Mouse (Mus musculus) erythroblast, embryonic 14.5 days (primary cell): ENCODE data around the gene Pecr. TPM values are rescaled to one million over a fixed set of nuclear protein-coding genes. Genes with fewer than 3 reads are reported as not detected.
A peak's percentile ranks its signal among the peaks of the same experiment; 100 is the strongest.

ENCODE experiments used
- H3K27me3 ChIP-seq: 2 replicates; pipeline ENCODE4 v1.6.1; 2012; ENCODE audit warnings: inconsistent platforms; ENCODE audit not compliant: control insufficient read depth
- H3K36me3 ChIP-seq: 2 replicates; pipeline ENCODE4 v1.6.1; 2012; ENCODE audit warnings: mild to moderate bottlenecking, inconsistent platforms; ENCODE audit not compliant: control insufficient read depth
- H3K4me1 ChIP-seq: 2 replicates; pipeline ENCODE4 v1.6.1; 2012; ENCODE audit warnings: inconsistent platforms; ENCODE audit not compliant: control insufficient read depth
- H3K4me3 ChIP-seq: replicated peaks from 2 replicates; pipeline ENCODE3; 2012; ENCODE audit warnings: moderate library complexity, mild to moderate bottlenecking, inconsistent platforms
- H3K9me3 ChIP-seq: 2 replicates; pipeline ENCODE4 v1.6.1; 2012; ENCODE audit warnings: low read length, inconsistent platforms, mixed read lengths; ENCODE audit not compliant: control insufficient read depth
- GATA1 ChIP-seq: IDR thresholded peaks from 2 replicates; pipeline ENCODE4 v1.6.1; 2012; ENCODE audit warnings: low read length, inconsistent platforms, mixed read lengths
- TAL1 ChIP-seq: IDR thresholded peaks from 3 replicates; pipeline ENCODE4 v1.6.1; 2012; ENCODE audit warnings: low read length, inconsistent platforms, mixed read lengths
- polyA plus RNA-seq: library from polyadenylated mRNA; stranded (reverse); fragments of >175 nt; gene quantifications from 2 replicates; pipeline ENCODE4 v1.2.3, GENCODE M21; 2012

The Pecr gene
- polyA plus RNA-seq, 1 experiment, result 0.28 TPM

- TF ChIP-seq GATA1, result no peak
- no peak for TF ChIP-seq TAL1
- no peak overlapping the region for H3K4me3 ChIP-seq
- no peaks in the 10 kb centered on the region for H3K36me3 ChIP-seq
- H3K4me1 ChIP-seq, result no peaks in the 10 kb centered on the region
- no peaks in the 10 kb centered on the region for H3K9me3 ChIP-seq
- peaks cover 8% of the 10 kb centered on the region for H3K27me3 ChIP-seq
These were observed 7.3 kb upstream of the Pecr start for GRCm38 (mm10) chr1:72291421-72291820.

- Histone ChIP-seq H3K9me3 (no peaks in the 10 kb centered on the region), H3K27me3 (peaks cover 11% of the 10 kb centered on the region), H3K4me1 (no peaks in the 10 kb centered on the region), H3K4me3 (no peak overlapping the region), H3K36me3 (no peaks in the 10 kb centered on the region)
- no peak for TF ChIP-seq TAL1
- TF ChIP-seq GATA1, result no peak
These were observed 6.8 kb upstream of the Pecr start for GRCm38 (mm10) chr1:72290896-72291295.

GRCm38 (mm10) chr1:72288527-72289150 lies 4.5 kb upstream of the Pecr start:
- H3K4me1 ChIP-seq, result peaks cover 11% of the 10 kb centered on the region
- TF ChIP-seq GATA1 (no peak), TAL1 (no peak)
- H3K9me3 ChIP-seq, result no peaks in the 10 kb centered on the region
- H3K4me3 ChIP-seq, result no peak overlapping the region
- peaks cover 31% of the 10 kb centered on the region for H3K27me3 ChIP-seq
- no peaks in the 10 kb centered on the region for H3K36me3 ChIP-seq

GRCm38 (mm10) chr1:72287893-72288292 lies 3.8 kb upstream of the Pecr start:
- H3K27me3 ChIP-seq, result peaks cover 31% of the 10 kb centered on the region

GRCm38 (mm10) chr1:72286904-72287303 lies 2.8 kb upstream of the Pecr start:
- no peak overlapping the region for H3K4me3 ChIP-seq
- TF ChIP-seq GATA1 (no peak), TAL1 (no peak)
- peaks cover 14% of the 10 kb centered on the region for H3K4me1 ChIP-seq
- H3K36me3 ChIP-seq, result no peaks in the 10 kb centered on the region
- H3K9me3 ChIP-seq, result no peaks in the 10 kb centered on the region
- peaks cover 31% of the 10 kb centered on the region for H3K27me3 ChIP-seq

More at GRCm38 (mm10) chr1:72287893-72288292, 3.8 kb upstream of the Pecr start:
- no peak for TF ChIP-seq TAL1
- TF ChIP-seq GATA1, result no peak
- Histone ChIP-seq H3K9me3 (no peaks in the 10 kb centered on the region), H3K4me1 (peaks cover 13% of the 10 kb centered on the region), H3K36me3 (no peaks in the 10 kb centered on the region), H3K4me3 (no peak overlapping the region)

GRCm38 (mm10) chr1:72284539-72284938 lies 425 bp upstream of the Pecr start:
- H3K4me1 ChIP-seq, result peaks cover 14% of the 10 kb centered on the region
- H3K9me3 ChIP-seq, result no peaks in the 10 kb centered on the region
- H3K4me3 ChIP-seq, result peak overlapping the region; percentile 66
- H3K27me3 ChIP-seq, result peaks cover 31% of the 10 kb centered on the region
- TF ChIP-seq GATA1 (no peak), TAL1 (no peak)
- H3K36me3 ChIP-seq, result no peaks in the 10 kb centered on the region

GRCm38 (mm10) chr1:72282604-72283003 lies 1.5 kb downstream of the Pecr start:
- no peaks in the 10 kb centered on the region for H3K9me3 ChIP-seq

GRCm38 (mm10) chr1:72278085-72278484 lies 6.0 kb downstream of the Pecr start:
- Histone ChIP-seq H3K9me3 (peaks cover 4% of the 10 kb centered on the region), H3K4me3 (no peak overlapping the region), H3K4me1 (peaks cover 1% of the 10 kb centered on the region; the same call in 1 of the 2 replicates), H3K36me3 (peaks cover 19% of the 10 kb centered on the region), H3K27me3 (no peaks in the 10 kb centered on the region)
- no peak for TF ChIP-seq GATA1
- no peak for TF ChIP-seq TAL1

More at GRCm38 (mm10) chr1:72282604-72283003, 1.5 kb downstream of the Pecr start:
- Histone ChIP-seq H3K36me3 (no peaks in the 10 kb centered on the region), H3K4me1 (peaks cover 14% of the 10 kb centered on the region), H3K27me3 (peaks cover 30% of the 10 kb centered on the region), H3K4me3 (no peak overlapping the region)
- TF ChIP-seq GATA1, result no peak

GRCm38 (mm10) chr1:72263099-72263498 lies 21.0 kb downstream of the Pecr start:
- Histone ChIP-seq H3K9me3 (no peaks in the 10 kb centered on the region), H3K27me3 (no peaks in the 10 kb centered on the region), H3K4me1 (peaks cover 7% of the 10 kb centered on the region), H3K36me3 (peaks cover 2% of the 10 kb centered on the region; the same call in 1 of the 2 replicates), H3K4me3 (no peak overlapping the region)
- TF ChIP-seq TAL1 (no peak), GATA1 (no peak)
